Mouse (Mus musculus) stomach, embryonic 14.5 days (tissue): ENCODE measurements around the gene Wnt10a. TPM values are rescaled to one million over a fixed set of nuclear protein-coding genes. Genes with fewer than 3 reads are reported as not detected.
A peak's percentile ranks its signal among the peaks of the same experiment; 100 is the strongest.

ENCODE experiments used
- ATAC-seq: fragments of 200-750 bp; cut with Nextera tagmentation; 2 replicates; pipeline ENCODE4 v1.8.0; 2017; ENCODE audit warnings: low read depth, moderate TSS enrichment; ENCODE audit not compliant: insufficient number of reproducible peaks, insufficient read depth, low FRiP score
- H3K27ac ChIP-seq: fragments of 300-500 bp; sonication (generic); 2 replicates; pipeline ENCODE4 v1.5.1; 2014; ENCODE audit warnings: mild to moderate bottlenecking, low read length, moderate library complexity, mixed read lengths
- H3K27me3 ChIP-seq: fragments of 300-500 bp; sonication (generic); 2 replicates; pipeline ENCODE4 v1.6.1; 2014; ENCODE audit warnings: low read length, control low read depth, mixed read lengths; ENCODE audit not compliant: control insufficient read depth, insufficient read depth
- H3K36me3 ChIP-seq: fragments of 300-500 bp; sonication (generic); 2 replicates; pipeline ENCODE4 v1.6.1; 2014; ENCODE audit warnings: mild to moderate bottlenecking, control low read depth, low read length, moderate library complexity, mixed read lengths; ENCODE audit not compliant: control insufficient read depth, insufficient read depth
- H3K4me1 ChIP-seq: fragments of 300-500 bp; sonication (generic); 2 replicates; pipeline ENCODE4 v1.6.1; 2014; ENCODE audit warnings: low read length, control low read depth, mixed read lengths; ENCODE audit not compliant: control insufficient read depth, insufficient read depth
- H3K4me2 ChIP-seq: fragments of 300-500 bp; sonication (generic); replicated peaks from 2 replicates; pipeline ENCODE4 v1.6.1; 2014; ENCODE audit warnings: low read depth, low read length, control low read depth
- H3K4me3 ChIP-seq: fragments of 300-500 bp; sonication (generic); 2 replicates; pipeline ENCODE4 v1.5.1; 2014; ENCODE audit warnings: low read depth, low read length, control low read depth
- H3K9ac ChIP-seq: fragments of 300-500 bp; sonication (generic); replicated peaks from 2 replicates; pipeline ENCODE4 v1.6.1; 2014; ENCODE audit warnings: low read depth, mild to moderate bottlenecking, control low read depth, low read length, moderate library complexity, mixed read lengths
- H3K9me3 ChIP-seq: fragments of 300-500 bp; sonication (generic); 2 replicates; pipeline ENCODE4 v1.6.1; 2016; ENCODE audit warnings: low read depth, low read length, control low read depth; ENCODE audit not compliant: control insufficient read depth
- WGBS: fragments of 180-500 bp; shearing (Covaris S2); extraction: QIAGEN DNeasy Blood & Tissue Kit; methylation state at CpG from one replicate; pipeline ENCODE4 v1.1.7; 2014; 5-methylcytosine and 5-hydroxymethylcytosine counted together
- polyA plus RNA-seq: library from polyadenylated mRNA; unstranded; fragments of >200 nt; fragmentation: Nextera tagmentation; extraction: Ambion mirVana; gene quantifications from 2 replicates; pipeline ENCODE4 v1.2.1, GENCODE M21; 2014

The Wnt10a gene
- polyA plus RNA-seq, 1 experiment from 2014 or later: 2.0 TPM

DNA sequence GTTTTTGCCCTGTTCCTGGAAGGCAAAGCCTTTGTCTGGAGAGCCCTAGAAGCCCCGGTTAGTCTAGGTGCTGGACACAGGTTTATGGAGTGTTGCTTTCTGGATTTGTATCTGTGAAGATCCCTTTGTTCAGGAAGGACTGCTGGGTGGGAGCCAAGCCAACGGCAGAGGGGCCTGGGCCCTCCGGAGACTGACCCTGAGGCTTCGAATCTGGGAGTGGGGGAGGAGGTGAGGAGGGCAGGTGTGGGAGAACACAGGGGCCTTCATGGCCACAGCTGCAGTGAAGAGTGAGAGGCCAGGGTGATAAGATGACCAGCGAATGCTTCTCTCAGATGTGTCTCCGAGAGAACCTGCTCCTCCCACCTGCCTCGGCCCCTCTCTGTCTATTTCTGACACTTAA, 17.3 kb upstream of the Wnt10a start:
- Histone ChIP-seq H3K27me3 (peaks cover 39% of the 10 kb centered on the region), H3K4me2 (no peak overlapping the region), H3K36me3 (no peaks in the 10 kb centered on the region), H3K9me3 (no peaks in the 10 kb centered on the region), H3K4me3 (no peak overlapping the region), H3K4me1 (peaks cover 22% of the 10 kb centered on the region; the same call in 1 of the 2 replicates), H3K27ac (no peak overlapping the region), H3K9ac (no peak overlapping the region)
- WGBS: 24% methylated on average over 7 of the region's 7 CpGs
- no peak for ATAC-seq

DNA sequence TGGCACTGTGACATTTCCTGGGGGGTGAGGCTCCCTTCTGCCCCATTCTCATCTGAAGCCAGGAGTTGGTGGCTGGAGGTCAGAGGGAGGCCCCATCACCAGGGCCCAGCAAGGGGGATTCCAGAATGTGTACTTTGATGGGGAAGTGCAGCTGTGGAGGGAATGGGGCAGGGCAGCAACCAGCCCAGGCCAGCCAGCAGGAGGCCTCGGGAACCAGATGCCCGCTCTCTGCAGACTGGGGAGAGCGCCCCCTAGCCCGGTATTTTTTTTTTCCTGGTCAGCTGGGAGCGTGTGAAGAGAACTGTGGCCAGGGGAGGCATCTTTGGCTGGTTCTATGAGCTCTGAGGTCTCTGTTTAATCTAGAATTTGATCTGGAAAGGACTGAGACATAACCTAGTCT, 15.5 kb upstream of the Wnt10a start:
- Histone ChIP-seq H3K9ac (no peak overlapping the region), H3K27ac (no peak overlapping the region), H3K36me3 (no peaks in the 10 kb centered on the region), H3K4me2 (no peak overlapping the region), H3K4me1 (peaks cover 14% of the 10 kb centered on the region; the same call in 1 of the 2 replicates), H3K9me3 (no peaks in the 10 kb centered on the region), H3K4me3 (no peak overlapping the region), H3K27me3 (peaks cover 30% of the 10 kb centered on the region)
- WGBS: 20% methylated on average over 5 of the region's 5 CpGs
- ATAC-seq: no peak

- H3K4me1 ChIP-seq: no peaks in the 10 kb centered on the region; the same call in 1 of the 2 replicates
- no peak overlapping the region for H3K4me3 ChIP-seq
- H3K27ac ChIP-seq: no peak overlapping the region
- peaks cover 43% of the 10 kb centered on the region for H3K27me3 ChIP-seq
- H3K36me3 ChIP-seq: no peaks in the 10 kb centered on the region
- 41% methylated on average over 3 of the region's 3 CpGs for WGBS
- no peak overlapping the region for H3K9ac ChIP-seq
- H3K4me2 ChIP-seq: no peak overlapping the region
- no peak for ATAC-seq
- H3K9me3 ChIP-seq: no peaks in the 10 kb centered on the region
Observed at GRCm38 (mm10) chr1:74778934-74779486, 12.3 kb upstream of the Wnt10a start.

DNA sequence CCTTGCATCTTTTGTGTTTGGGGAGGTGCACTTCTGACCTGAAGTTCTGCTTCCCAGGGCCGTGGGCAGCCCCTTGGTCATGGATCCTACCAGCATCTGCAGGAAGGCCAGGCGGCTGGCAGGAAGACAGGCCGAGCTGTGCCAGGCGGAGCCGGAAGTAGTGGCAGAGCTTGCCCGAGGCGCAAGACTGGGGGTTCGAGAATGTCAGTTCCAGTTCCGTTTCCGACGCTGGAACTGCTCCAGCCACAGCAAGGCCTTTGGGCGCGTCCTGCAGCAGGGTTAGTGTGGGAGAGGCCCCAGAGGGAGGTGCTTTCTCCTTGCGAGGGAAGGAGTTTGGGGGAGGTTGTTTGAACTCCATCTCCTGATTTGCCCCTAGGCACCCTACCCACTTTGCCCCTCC, 9.3 kb upstream of the Wnt10a start:
- H3K9ac ChIP-seq: no peak overlapping the region
- H3K4me3 ChIP-seq: no peak overlapping the region
- peaks cover 6% of the 10 kb centered on the region; the same call in 1 of the 2 replicates for H3K9me3 ChIP-seq
- no peaks in the 10 kb centered on the region for H3K36me3 ChIP-seq
- no peak for ATAC-seq
- H3K27me3 ChIP-seq: peaks cover 69% of the 10 kb centered on the region
- no peak overlapping the region for H3K27ac ChIP-seq
- H3K4me2 ChIP-seq: no peak overlapping the region
- WGBS: 19% methylated on average over 14 of the region's 14 CpGs
- peaks cover 4% of the 10 kb centered on the region; the same call in 1 of the 2 replicates for H3K4me1 ChIP-seq

DNA sequence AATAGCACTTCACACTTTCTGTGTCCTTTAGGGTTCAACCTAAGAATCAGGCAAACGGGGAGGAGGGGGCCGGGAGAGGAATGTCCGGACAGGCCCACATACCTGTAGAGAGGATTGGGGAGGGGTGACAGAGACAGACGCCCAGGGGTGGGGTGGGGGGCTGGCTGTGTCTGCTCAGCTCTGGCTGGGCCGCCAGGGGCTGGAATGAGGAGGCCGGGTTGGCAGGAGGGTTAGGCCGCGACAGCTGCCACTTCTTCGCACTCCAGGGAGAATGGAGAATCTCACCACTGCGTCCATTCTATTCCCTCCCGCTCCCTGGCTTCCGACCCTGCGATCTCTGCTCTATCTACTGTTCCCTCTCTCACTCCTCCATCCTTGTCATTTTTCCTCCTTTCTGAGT, 7.8 kb upstream of the Wnt10a start:
- Histone ChIP-seq H3K9me3 (peaks cover 6% of the 10 kb centered on the region; the same call in 1 of the 2 replicates), H3K4me2 (peak overlapping the region; percentile 78), H3K36me3 (no peaks in the 10 kb centered on the region), H3K4me1 (peaks cover 4% of the 10 kb centered on the region; the same call in 1 of the 2 replicates), H3K27ac (no peak overlapping the region), H3K27me3 (peaks cover 77% of the 10 kb centered on the region), H3K4me3 (peak overlapping the region; percentile 39; the same call in 1 of the 2 replicates), H3K9ac (no peak overlapping the region)
- WGBS: 5% methylated on average over 13 of the region's 13 CpGs
- no peak for ATAC-seq

DNA sequence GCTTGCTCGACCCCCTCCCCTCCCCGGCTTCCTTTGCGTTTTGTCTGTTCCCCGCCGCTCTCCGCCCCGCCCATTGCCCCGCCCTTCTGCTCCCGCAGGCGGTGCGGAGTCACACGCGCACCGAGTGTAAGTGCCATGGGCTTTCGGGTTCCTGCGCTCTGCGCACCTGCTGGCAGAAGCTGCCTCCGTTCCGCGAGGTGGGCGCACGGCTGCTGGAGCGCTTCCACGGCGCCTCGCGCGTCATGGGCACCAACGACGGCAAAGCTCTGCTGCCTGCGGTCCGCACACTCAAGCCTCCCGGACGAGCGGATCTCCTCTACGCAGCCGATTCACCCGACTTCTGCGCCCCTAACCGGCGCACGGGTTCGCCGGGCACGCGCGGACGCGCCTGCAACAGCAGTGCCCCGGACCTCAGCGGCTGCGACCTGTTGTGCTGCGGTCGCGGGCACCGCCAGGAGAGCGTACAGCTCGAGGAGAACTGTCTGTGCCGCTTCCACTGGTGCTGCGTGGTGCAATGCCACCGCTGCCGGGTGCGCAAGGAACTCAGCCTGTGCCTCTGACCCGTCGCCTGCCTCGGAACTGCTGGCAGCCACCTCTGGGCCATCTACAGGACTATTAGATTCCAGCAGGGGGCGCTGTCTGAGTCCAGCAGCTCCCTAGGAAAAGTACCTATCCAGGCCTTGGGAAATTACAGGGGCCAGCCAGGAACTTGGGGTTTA, 7.1 kb upstream of the Wnt10a start:
- no peaks in the 10 kb centered on the region for H3K36me3 ChIP-seq
- H3K9ac ChIP-seq: no peak overlapping the region
- peak overlapping the region; percentile 39 for H3K4me3 ChIP-seq
- no peak for ATAC-seq
- H3K9me3 ChIP-seq: peaks cover 6% of the 10 kb centered on the region; the same call in 1 of the 2 replicates
- peaks cover 81% of the 10 kb centered on the region for H3K27me3 ChIP-seq
- no peak overlapping the region for H3K27ac ChIP-seq
- peak overlapping the region; percentile 78 for H3K4me2 ChIP-seq
- under 1% methylated on average over 67 of the region's 67 CpGs for whole genome bisulfite sequencing
- H3K4me1 ChIP-seq: peaks cover 4% of the 10 kb centered on the region; the same call in 1 of the 2 replicates

DNA sequence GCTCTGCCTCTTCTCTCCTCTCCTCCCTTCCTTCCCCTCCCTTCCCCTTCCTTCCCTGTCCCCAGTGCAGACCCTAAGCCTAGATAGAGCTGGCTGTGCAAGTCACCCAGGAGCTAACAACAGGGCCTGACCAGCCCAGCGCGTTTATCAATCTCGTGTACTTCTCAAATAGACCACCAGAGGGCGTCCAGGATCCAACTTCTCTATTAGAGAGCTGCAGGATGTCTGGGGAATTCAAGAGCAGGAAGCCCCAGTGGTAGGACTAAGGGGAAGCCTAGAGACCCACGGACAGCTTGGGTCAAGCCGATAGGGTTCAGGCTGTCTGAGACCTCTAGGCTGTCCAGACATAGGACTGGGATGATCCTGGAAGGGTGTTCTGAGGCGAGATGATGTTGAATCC, 3.5 kb upstream of the Wnt10a start:
- no peak overlapping the region for H3K9ac ChIP-seq
- H3K36me3 ChIP-seq: no peaks in the 10 kb centered on the region
- no peak overlapping the region for H3K27ac ChIP-seq
- peaks cover 13% of the 10 kb centered on the region; the same call in 1 of the 2 replicates for H3K4me1 ChIP-seq
- H3K9me3 ChIP-seq: peaks cover 6% of the 10 kb centered on the region; the same call in 1 of the 2 replicates
- no peak overlapping the region for H3K4me3 ChIP-seq
- 7% methylated on average over 7 of the region's 7 CpGs for WGBS
- ATAC-seq: no peak; the same call in 1 of the 2 replicates
- no peak overlapping the region for H3K4me2 ChIP-seq
- peaks cover 81% of the 10 kb centered on the region for H3K27me3 ChIP-seq

DNA sequence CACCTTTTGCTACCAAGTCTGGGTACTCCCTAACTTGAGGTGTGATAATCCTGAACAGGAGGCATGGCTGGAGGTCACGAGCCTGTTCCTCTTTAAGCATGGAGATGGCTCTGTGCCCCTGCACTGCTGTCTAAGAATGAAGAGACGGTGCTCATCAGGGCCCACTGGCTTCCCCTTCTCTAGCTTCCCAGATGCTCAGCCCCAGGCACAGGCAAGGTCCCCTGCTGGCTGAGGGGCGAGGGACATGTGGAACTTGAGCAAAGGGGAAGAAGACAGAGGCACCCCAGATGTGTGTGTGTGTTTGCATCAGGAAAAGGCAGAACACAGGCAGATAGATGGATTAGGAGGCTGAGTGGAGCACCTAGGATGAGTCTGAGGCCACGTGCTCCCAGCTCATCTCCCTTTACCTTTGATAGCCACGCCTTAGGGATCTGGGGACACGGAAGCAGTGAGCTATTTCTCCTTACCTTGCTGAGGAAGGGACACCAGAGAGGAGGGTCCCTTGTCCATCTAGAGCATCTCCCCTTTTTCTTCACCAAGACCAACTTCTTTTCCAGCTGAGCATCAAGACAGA, 2.6 kb upstream of the Wnt10a start:
- H3K4me3 ChIP-seq: no peak overlapping the region
- H3K27ac ChIP-seq: no peak overlapping the region
- H3K36me3 ChIP-seq: no peaks in the 10 kb centered on the region
- H3K4me1 ChIP-seq: peaks cover 13% of the 10 kb centered on the region; the same call in 1 of the 2 replicates
- 22% methylated on average over 6 of the region's 6 CpGs for WGBS
- H3K4me2 ChIP-seq: no peak overlapping the region
- H3K9ac ChIP-seq: no peak overlapping the region
- peaks cover 6% of the 10 kb centered on the region; the same call in 1 of the 2 replicates for H3K9me3 ChIP-seq
- ATAC-seq: no peak
- H3K27me3 ChIP-seq: peaks cover 81% of the 10 kb centered on the region
